Mouse (Mus musculus): ENCODE data around the gene Nupl2. TPM values are rescaled to one million over a fixed set of nuclear protein-coding genes. Genes with fewer than 3 reads are reported as not detected.

The Nupl2 gene
- total and polyA plus RNA-seq, 3 experiments: 5.8 to 7.6 (median 7.4) TPM

GRCm38 (mm10) chr5:24126967-24127366 is 37.8 kb upstream of the Nupl2 start:
- peaks cover 5% of the 10 kb centered on the region; the same call in 1 of the 2 replicates for H3K79me2 ChIP-seq (replicated peaks; ENCODE audit: control insufficient read depth, insufficient read depth, low read length)
- no peak overlapping the region for H3K9ac ChIP-seq (ENCODE audit: low read depth, low read length)
- no peak overlapping the region for H3K4me3 ChIP-seq
- peaks cover 7% of the 10 kb centered on the region for H3K36me3 ChIP-seq (ENCODE audit: control insufficient read depth, insufficient read depth, low read length)
- no peaks in the 10 kb centered on the region for H3K27me3 ChIP-seq (ENCODE audit: control insufficient read depth, insufficient read depth, low read length)
- WGBS: 35% methylated on average over 4 of the region's 4 CpGs
- peak overlapping the region; percentile 87 for H3K27ac ChIP-seq
- H3K4me1 ChIP-seq (ENCODE audit: control insufficient read depth, insufficient read depth, low read length): peaks cover 2% of the 10 kb centered on the region
- intact Hi-C loops (cut with DNase I): no loop called here
- TF ChIP-seq POLR2A (IDR thresholded peaks at IDR 0.05; ENCODE audit: insufficient read depth, low read depth, low read length): peak; percentile 20; the same call in 1 of the 2 replicates
- no peak for TF ChIP-seq EP300 (IDR thresholded peaks at IDR 0.05; ENCODE audit: insufficient read depth, low read depth, low read length)
- no peak for DNase-seq

- intact Hi-C loops (cut with DNase I): no loop called here
- no peak for DNase-seq
- Histone ChIP-seq H3K27me3 (ENCODE audit: control insufficient read depth, insufficient read depth, low read length) (no peaks in the 10 kb centered on the region), H3K4me1 (ENCODE audit: control insufficient read depth, insufficient read depth, low read length) (no peaks in the 10 kb centered on the region), H3K79me2 (replicated peaks; ENCODE audit: control insufficient read depth, insufficient read depth, low read length) (no peaks in the 10 kb centered on the region), H3K4me3 (no peak overlapping the region), H3K9ac (ENCODE audit: low read depth, low read length) (no peak overlapping the region), H3K36me3 (ENCODE audit: control insufficient read depth, insufficient read depth, low read length) (peaks cover 14% of the 10 kb centered on the region), H3K27ac (no peak overlapping the region)
- 80% methylated on average over 5 of the region's 5 CpGs for WGBS
- no peak for TF ChIP-seq CTCF (IDR thresholded peaks at IDR 0.05)
- TF ChIP-seq POLR2A (IDR thresholded peaks at IDR 0.05; ENCODE audit: insufficient read depth, low read depth, low read length): no peak
- no peak for TF ChIP-seq EP300 (IDR thresholded peaks at IDR 0.05; ENCODE audit: insufficient read depth, low read depth, low read length)
These were observed 17.8 kb upstream of the Nupl2 start for GRCm38 (mm10) chr5:24146964-24147363.

DNA sequence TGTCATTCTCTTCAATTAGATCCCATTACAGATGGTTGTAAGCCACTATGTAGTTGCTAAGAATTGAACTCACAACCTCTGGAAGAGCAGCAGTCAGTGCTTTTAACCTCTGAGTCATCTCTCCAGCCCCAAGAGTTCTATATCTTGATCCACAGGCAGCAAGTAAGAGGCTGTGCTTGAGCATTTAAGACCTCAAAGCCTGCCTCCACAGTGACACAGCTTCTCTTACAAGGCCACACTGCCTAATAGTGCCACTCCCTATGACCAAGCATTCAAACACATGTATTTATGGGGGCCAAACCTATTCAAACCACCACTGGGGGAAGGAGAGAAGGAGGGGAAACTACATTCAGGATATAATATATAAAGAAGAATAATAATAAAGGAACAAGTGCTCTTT is 12.6 kb upstream of the Nupl2 start:
- intact Hi-C loops (cut with DNase I): no loop called here
- Histone ChIP-seq H3K36me3 (ENCODE audit: control insufficient read depth, insufficient read depth, low read length) (no peaks in the 10 kb centered on the region; the same call in 1 of the 2 replicates), H3K4me3 (no peak overlapping the region), H3K79me2 (replicated peaks; ENCODE audit: control insufficient read depth, insufficient read depth, low read length) (no peaks in the 10 kb centered on the region), H3K4me1 (ENCODE audit: control insufficient read depth, insufficient read depth, low read length) (no peaks in the 10 kb centered on the region), H3K9ac (ENCODE audit: low read depth, low read length) (no peak overlapping the region), H3K27me3 (ENCODE audit: control insufficient read depth, insufficient read depth, low read length) (no peaks in the 10 kb centered on the region), H3K27ac (no peak overlapping the region)
- TF ChIP-seq EP300 (IDR thresholded peaks at IDR 0.05; ENCODE audit: insufficient read depth, low read depth, low read length) (no peak), POLR2A (IDR thresholded peaks at IDR 0.05; ENCODE audit: insufficient read depth, low read depth, low read length) (no peak), CTCF (IDR thresholded peaks at IDR 0.05) (no peak)
- DNase-seq: no peak

DNA sequence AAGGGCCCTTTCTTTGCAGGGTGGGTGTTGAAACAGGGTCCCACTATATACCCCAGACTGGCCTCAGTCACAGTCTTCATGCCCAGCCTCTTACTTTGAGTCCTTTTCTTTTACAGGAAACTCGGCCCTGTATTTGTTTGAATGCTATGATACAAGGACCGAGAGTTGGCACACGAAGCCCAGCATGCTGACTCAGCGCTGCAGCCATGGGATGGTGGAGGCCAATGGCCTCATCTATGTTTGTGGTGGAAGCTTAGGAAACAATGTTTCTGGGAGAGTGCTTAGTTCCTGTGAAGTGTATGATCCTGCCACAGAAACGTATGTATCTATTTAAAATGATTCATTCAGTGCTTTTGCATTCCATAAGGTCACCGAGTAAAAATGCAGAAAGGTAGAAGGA is 8.0 kb upstream of the Nupl2 start:
- Histone ChIP-seq H3K79me2 (replicated peaks; ENCODE audit: control insufficient read depth, insufficient read depth, low read length) (no peaks in the 10 kb centered on the region), H3K36me3 (ENCODE audit: control insufficient read depth, insufficient read depth, low read length) (no peaks in the 10 kb centered on the region), H3K27me3 (ENCODE audit: control insufficient read depth, insufficient read depth, low read length) (no peaks in the 10 kb centered on the region), H3K4me1 (ENCODE audit: control insufficient read depth, insufficient read depth, low read length) (no peaks in the 10 kb centered on the region), H3K4me3 (no peak overlapping the region), H3K9ac (ENCODE audit: low read depth, low read length) (no peak overlapping the region), H3K27ac (no peak overlapping the region)
- DNase-seq: no peak
- intact Hi-C loops (cut with DNase I): no loop called here
- WGBS: 89% methylated on average over 6 of the region's 6 CpGs
- TF ChIP-seq EP300 (IDR thresholded peaks at IDR 0.05; ENCODE audit: insufficient read depth, low read depth, low read length) (no peak), POLR2A (IDR thresholded peaks at IDR 0.05; ENCODE audit: insufficient read depth, low read depth, low read length) (no peak), CTCF (IDR thresholded peaks at IDR 0.05) (no peak)

DNA sequence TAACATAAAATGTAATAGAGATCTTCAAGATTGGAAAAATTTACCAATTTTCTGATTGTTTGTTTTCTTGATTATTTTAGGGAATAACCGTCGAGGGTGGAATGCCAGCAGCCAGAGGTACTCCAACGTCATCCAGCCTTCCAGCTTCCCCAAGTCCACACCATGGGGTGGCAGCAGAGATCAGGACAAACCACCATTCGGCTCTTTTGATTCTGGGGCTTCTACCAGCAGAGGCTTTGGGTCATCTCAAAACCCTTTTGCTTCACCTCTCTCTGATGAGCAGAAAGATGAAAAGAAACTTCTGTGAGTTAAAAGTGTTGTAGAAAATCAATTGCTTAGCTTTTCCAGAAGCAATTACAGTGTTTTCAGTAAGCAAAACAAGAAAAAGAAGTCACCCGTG is 2.5 kb downstream of the Nupl2 start:
- H3K27ac ChIP-seq: no peak overlapping the region
- H3K4me1 ChIP-seq (ENCODE audit: control insufficient read depth, insufficient read depth, low read length): peaks cover 4% of the 10 kb centered on the region
- no peaks in the 10 kb centered on the region for H3K79me2 ChIP-seq (replicated peaks; ENCODE audit: control insufficient read depth, insufficient read depth, low read length)
- H3K9ac ChIP-seq (ENCODE audit: low read depth, low read length): no peak overlapping the region
- intact Hi-C loops (cut with DNase I): loop anchor here (5.0 kb wide), 1 partner anchor 305 kb away; no protein-coding TSS in a partner anchor
- 55% methylated on average over 5 of the region's 5 CpGs for WGBS
- TF ChIP-seq CTCF (IDR thresholded peaks at IDR 0.05) (peak; percentile 58), POLR2A (IDR thresholded peaks at IDR 0.05; ENCODE audit: insufficient read depth, low read depth, low read length) (no peak), EP300 (IDR thresholded peaks at IDR 0.05; ENCODE audit: insufficient read depth, low read depth, low read length) (no peak)
- H3K4me3 ChIP-seq: no peak overlapping the region
- H3K27me3 ChIP-seq (ENCODE audit: control insufficient read depth, insufficient read depth, low read length): no peaks in the 10 kb centered on the region
- no peak for DNase-seq
- no peaks in the 10 kb centered on the region for H3K36me3 ChIP-seq (ENCODE audit: control insufficient read depth, insufficient read depth, low read length)

DNA sequence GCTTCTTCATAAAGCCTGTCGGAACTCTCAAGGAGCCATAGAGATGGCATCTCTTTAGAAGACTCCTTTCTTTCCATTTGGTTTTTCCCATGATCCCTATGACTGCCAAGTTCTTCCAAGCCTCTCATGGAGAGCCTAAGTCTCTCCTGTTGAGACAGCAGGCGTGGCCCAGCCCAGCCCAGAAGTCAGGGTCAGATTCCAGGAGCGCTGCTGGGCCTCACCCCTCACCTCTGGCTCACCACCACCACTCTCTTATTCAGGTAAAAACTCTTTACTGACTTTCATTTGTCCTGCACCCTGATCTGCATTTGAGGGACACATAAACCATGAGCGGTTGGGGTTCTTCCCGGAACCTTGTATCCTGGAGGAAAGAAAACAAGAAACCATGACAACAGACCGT is 5.1 kb downstream of the Nupl2 start:
- WGBS: 91% methylated on average over 6 of the region's 6 CpGs
- Histone ChIP-seq H3K4me1 (ENCODE audit: control insufficient read depth, insufficient read depth, low read length) (peaks cover 2% of the 10 kb centered on the region; the same call in 1 of the 2 replicates), H3K4me3 (no peak overlapping the region), H3K27ac (no peak overlapping the region), H3K79me2 (replicated peaks; ENCODE audit: control insufficient read depth, insufficient read depth, low read length) (no peaks in the 10 kb centered on the region), H3K27me3 (ENCODE audit: control insufficient read depth, insufficient read depth, low read length) (no peaks in the 10 kb centered on the region), H3K36me3 (ENCODE audit: control insufficient read depth, insufficient read depth, low read length) (no peaks in the 10 kb centered on the region), H3K9ac (ENCODE audit: low read depth, low read length) (no peak overlapping the region)
- intact Hi-C loops (cut with DNase I): loop anchor here (5.0 kb wide), 1 partner anchor 302 kb away; no protein-coding TSS in a partner anchor
- DNase-seq: no peak
- TF ChIP-seq EP300 (IDR thresholded peaks at IDR 0.05; ENCODE audit: insufficient read depth, low read depth, low read length) (no peak), POLR2A (IDR thresholded peaks at IDR 0.05; ENCODE audit: insufficient read depth, low read depth, low read length) (no peak), CTCF (IDR thresholded peaks at IDR 0.05) (no peak)

Data from heart, adult 2 months (tissue).